Mouse (Mus musculus) right cerebral cortex, postnatal 14 days (tissue): ENCODE measurements at regions not wholly inside any gene's neighbourhood (a gene's known extent, or its start where the extent isn't known, plus 50 kb on each side); places are given as distances from the start of the nearest gene placed in this dataset.

Source experiments
- DNase-seq: peaks from one replicate; pipeline ENCODE4 v3.0.0; 2022

DNA sequence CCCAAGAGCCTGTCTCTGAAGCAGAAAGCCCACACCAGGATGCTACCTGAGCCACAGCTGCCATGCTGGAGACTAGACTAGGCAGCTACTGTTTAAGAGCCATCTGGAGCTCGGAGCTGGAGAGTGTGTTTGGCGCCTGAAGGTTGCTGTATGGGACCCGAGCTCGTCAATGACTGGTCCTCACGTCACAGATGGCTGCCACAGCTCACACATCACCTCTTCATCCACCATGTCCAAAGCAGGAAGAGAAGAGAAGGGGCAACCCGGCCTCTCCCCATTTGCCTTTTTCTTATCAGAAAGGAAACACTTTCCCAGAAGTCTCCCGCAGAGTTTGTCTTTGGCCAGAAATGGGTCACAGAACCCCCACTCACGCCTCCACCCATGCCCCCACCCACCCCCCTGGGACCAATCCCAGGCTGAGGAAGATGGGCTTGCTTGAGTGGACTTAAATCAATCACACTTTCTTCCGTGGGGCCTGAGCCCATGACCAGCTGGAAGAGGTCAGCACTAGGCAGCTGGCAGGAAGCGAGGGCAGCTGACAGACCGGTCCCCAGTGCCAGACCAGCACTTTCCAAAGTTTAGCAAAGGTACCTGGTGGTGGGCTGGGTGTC lies 53.5 kb upstream of the Ptpn1 start:
- DNase-seq, result no peak

DNA sequence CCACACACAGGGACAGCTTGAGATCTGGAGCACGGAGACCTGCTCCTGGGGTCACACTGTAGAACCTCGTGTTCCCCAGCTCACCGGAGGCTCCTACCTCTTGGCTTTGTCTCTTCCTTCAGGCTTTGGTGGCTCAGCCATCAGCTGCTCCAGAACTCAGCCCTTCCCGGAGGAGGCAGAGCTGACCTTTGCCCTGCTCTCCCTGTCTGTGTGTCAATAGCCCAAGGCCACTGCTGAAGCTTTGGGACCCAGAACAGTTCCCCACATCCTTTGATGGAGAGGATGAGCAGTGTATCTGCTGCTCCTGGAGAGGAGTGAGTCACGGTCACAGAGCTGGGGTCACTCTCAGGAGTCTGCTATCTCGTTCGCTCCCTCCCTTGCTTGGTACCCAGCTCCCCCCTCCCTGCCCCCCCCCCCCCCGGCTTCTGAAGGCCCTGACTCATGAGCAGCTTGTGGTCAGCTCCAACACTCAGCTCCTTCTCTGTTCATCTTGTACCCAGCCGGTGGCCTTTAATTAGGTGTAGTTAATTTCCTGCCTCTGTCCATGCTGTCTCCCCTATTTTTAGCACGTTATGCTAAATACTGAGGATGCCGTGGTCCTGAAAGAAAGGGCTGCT lies 54.5 kb upstream of the Ptpn1 start:
- DNase-seq, result no peak

DNA sequence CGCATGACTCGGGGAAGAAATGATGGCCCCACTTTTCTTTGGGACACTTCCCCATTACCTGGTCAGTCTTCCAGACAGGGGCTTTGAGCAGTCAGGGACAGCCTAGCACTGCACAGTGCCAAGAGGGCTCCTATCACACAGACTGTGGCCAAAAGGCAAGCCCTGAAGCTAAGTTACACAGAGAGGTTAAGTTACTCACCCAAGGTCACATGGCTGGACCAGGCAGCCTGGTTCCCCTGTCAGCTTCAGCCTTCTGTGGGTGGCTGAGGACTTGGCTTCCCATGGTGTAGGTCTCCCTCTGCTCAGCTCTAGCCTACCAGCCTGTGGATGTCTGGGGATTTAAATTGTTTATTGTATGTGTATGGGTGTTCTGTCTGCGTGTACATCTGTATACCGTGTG lies 59.4 kb upstream of the Ptpn1 start:
- no peak for DNase-seq

DNA sequence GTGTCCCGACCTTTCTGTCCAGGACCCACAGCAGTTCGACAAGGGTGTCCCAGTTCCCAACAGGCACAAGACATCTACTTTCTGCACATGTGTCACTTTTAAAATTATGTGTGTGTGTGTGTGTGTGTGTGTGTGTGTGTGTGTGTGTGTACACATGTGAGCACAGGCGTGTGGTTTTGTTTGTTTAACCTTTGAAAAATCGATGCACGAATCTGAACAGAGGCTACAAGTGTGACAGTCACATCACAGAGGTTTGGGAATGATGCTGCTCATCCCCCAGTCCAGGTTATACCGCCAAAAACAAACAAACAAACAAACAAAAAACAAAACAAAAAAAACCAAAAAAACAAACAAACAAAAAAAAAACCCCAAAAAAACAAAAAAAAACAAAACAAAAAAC lies 61.7 kb upstream of the Ptpn1 start:
- no peak for DNase-seq

DNA sequence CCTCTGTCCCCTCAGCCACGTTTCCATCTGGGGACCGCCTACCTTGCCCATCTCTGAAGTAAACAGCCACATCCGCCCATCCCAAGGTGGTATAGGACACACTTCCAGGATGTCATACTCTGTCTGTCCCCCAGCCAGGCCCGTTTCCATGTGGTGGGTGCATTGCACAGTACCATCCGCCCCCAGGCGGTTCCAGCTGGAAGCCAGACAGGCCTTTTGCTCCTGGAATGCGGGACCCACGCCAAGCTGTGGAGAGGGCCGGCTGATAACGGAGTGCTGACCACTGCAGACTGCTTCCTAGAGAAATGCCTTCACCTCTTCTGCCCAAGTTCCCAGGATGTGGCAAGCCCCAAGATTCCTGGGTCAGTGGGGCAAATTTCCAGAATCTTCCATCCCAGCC lies 65.1 kb upstream of the Ptpn1 start:
- peak; percentile 39 for DNase-seq

DNA sequence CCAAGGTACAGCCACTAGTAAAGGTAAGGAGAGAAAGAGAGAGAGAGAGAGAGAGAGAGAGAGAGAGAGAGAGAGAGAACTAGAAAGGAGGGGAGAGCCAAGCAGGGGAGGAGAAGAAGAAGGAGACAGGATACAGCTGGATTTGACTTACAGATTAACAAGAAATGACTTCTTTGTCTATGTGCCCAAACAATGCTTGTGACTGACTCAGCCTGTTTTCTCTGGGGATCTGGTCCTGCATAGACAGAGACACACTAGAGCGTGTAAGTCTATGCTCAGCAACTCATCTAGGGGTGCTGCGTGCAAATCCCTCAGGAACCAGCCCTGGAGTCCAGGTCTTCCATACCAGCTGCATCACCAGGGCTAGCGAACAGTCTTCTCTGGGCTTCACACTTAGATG lies 66.3 kb upstream of the Ptpn1 start:
- DNase-seq, result no peak

DNA sequence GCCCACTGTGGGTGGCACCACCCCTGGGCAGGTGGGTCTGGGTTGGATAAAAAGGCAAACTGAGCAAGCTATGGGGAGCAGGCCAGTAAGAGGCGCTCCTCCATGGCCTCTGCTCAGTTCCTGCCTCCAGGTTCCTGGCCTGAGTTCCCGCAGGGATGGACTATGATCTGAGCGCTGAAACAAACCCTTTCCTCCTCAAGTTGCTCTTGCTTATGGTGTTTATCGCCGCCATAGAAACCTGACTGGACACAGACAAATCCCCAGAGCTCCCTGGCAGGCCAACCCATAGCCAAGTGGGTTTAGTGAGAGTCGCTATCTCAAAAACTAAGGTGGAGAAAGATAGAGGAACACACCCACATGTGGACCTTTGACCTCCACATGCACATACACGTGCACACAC lies 67.2 kb upstream of the Ptpn1 start:
- no peak for DNase-seq

DNA sequence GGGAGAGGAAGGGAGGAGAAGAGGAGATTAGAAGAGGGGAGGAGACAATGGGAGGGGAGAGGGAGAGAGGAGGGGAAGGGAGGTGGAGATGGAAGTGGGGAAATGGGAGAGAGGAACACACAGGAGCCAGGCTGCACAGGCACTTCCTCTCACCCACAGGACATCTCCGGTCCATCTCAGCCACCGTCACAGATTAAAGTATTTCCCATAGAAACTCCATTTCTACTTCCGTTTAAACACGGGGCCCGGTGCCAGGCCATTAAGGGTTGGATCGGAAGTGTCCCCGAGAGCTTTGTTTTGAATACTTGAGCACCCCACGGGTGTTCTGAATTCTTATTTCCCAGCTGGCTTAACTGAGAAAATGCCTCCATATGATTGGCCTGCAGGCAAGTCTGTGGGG lies 67.6 kb upstream of the Ptpn1 start:
- DNase-seq, result no peak

DNA sequence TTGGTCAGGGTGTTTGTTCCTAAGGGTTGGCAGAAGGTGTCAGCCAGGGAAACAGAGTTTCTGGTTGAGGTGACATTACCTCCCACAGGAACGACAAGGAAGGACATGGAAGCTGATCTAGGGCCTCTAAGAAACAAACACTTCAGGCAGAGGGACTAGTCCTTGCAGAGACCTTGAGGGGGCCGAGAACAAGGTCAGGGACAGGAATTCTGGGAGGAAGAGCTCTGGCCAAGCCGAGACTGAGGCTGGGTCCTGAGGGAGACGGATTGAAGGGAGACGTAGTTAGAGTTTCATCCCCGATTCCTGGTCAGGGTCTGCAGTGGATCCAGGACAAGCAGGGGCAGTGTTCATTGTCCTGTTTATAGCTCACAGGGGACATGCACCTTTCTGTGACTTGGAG lies 68.2 kb upstream of the Ptpn1 start:
- no peak for DNase-seq

DNA sequence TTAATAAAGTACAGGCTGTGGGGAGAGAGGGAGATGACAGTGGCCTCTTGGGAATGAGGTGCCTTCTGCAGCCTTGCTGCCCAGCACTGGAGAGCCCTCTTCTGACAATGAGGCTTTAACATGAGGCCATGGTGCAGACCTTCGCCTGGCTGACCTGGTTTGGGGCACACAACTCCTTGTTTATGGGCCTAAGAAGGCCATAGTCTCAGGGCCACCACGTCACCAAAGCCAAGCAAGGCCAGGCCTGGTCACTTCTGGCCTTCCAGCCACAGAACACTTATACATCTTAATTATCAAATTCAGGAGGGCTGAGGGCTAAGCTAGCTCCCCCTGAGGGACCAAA lies 70.7 kb upstream of the Ptpn1 start:
- DNase-seq, result no peak

DNA sequence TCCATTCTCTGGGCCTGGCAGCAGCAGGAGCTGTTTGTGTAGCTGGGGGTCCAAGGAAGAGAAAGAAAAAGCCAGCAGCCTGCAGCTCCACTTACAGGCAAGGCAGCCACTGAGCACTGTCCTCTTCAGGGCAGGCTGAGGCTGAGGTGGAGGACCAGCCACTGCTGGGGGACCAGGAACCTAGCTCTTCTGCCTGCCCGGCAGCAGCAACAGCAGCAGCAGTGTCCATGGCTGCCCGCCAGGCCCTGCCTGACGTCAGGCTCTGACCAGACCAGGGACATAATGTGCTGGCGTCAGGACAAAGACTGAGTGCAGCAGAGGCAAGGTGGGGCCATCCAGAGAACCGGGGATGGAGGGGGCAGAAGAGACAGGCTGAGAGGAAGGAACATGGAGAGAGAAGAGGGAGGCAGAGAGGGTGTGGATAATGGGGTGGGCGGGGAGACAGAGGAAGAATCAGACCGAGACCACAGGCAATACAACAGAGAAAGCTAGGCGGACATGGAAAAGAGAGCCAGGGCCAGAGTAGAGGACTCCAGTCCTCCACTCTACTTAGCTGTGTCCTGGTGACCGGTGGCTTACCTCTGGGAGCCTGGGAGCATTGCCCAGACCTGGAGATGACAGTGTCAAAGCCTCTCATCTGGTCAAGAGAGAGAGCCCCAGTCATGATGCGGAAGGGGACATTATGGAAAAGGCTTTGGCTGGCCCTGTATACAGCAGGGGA lies 71.2 kb upstream of the Ptpn1 start:
- DNase-seq, result peak; percentile 61

DNA sequence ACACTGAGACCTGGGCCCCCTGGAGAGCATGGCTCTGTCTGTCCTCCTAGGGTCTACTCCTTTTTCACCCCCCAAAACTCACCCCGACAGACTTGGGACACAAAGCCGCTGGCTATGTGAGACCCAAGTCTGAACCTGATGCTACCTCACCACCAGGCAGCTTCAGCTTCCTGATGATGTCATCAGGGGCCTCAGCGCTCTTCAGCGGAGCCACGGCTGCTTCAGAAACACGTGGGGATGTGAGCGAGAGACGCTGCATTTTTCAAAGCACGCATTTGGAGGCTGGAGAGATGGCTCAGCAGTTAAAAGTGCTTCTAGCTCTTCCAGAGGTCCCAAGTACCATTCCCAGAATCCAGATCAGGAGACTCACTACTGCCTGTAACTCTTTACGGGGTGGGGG lies 72.3 kb upstream of the Ptpn1 start:
- DNase-seq, result no peak

DNA sequence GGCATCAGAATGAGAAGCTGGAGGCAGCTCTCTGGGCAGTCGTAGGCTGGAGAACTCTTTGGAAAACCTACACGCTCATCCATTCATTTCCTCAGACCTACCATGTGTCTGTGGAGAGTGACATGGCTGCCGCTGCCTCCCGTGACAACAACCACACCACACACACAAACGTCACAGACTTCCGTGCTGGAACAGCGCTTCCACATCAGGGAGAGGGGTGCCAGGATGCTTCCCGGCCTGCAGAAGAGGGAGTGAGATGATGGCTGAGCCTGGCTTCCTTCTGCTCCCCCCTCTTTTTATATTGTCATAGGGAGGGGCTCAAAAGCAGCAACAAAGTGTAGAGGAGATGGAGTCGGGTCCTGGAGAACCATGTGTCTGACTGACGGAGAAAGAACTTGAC lies 73.5 kb upstream of the Ptpn1 start:
- no peak for DNase-seq

DNA sequence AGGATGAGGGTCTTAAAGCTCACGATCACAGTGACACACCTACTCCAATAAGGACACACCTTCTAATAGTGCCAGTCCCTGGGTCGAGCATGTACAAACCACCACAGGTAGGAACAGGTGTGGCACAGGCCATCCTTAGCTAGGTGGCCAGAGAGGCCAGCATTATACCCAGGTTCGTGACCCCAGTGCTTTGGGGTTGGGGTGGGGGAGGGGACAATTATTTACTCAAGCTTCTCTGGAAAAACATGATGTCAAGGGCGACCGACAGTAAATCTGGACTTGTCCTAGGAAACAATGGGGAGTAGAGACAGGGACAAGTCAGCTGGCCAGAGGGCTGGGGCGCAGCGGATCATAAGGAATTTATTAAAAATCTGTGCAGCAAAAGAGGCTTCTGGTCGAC lies 73.9 kb upstream of the Ptpn1 start:
- no peak for DNase-seq

DNA sequence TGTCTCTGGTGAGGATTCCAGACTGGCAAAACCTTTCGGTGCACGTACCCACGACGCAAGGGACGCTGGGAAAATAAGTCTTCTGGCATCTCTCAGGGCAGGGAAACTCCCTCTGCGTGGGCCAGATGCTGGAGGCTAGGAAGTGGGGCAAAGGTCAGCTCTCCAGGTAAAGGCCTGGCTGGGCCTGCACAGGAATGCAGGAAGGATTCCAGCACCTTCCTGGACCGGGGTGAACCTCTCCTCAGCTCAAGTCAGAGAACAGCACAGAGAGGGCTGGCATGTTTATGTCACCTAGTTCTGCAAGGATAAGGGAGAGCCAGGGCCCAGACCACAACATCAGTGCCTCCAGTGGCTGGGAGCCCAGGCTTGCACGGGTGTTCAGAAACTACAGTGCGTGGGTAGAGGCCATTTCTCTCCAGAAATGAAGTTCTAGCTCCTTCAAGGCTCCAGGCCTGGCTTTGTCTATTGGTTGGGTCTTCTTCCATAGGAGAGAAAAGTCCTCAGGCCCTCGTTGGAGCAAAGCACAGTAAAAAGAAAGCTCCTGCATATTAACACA lies 74.9 kb upstream of the Ptpn1 start:
- DNase-seq, result no peak

DNA sequence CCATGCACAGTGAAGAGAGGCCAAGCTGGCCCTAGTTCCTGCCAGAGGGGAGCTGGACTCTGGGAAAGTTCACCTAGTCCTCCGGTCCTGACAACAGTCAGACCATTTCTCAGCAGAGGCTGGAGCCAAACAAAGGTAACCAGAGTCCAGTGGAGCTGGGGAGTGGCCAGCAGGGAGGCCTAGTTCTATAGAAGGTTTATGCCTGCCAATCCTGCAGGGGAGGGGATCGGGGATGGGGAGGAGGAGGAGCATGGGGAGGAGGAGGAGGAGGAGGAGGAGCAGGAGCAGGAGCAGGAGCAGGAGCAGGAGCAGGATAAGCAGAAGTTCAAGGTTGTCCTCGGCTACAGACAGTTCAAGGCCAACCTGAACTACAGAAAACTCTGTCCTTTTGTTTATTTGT lies 75.8 kb upstream of the Ptpn1 start:
- no peak for DNase-seq

DNA sequence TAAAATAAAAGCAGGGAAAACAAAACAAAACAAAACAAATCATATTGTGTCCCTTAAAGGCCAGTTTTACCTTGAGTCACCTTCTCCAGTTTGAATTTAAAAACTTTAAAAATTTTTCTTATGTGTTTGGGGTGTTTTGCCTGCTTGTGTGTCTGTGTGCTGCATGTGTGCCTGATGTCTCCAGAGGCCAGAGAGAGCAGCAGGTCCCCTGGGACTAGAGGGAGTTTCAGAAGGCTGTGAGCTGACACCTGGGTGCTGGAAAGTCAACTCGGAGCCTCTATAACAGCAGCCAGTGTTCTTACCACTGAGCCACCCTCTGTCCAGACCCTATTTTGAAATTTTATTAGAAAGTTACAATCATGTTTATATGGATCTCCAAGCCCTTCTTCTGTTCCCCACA lies 77.8 kb upstream of the Ptpn1 start:
- DNase-seq, result no peak

DNA sequence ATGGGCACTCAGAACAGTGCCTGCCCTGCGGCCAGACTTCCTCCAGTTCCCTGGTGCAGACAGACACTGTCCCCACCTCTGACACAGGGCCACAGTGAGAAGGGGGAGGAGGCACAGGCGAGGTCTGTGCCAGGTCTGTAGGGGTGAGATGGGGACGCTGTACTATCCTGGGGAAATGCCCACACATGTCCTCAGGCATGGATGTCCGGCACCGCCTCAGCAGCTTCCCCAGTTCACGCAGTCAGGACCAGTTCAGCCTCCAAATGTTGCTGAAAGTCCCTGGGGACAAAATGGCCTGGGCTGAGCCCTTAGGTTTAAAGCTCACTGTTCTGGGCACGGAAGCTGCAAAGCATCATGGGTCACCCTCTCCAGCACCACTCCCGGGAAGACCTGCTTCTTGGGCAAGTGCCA lies 78.4 kb upstream of the Ptpn1 start:
- DNase-seq, result no peak

DNA sequence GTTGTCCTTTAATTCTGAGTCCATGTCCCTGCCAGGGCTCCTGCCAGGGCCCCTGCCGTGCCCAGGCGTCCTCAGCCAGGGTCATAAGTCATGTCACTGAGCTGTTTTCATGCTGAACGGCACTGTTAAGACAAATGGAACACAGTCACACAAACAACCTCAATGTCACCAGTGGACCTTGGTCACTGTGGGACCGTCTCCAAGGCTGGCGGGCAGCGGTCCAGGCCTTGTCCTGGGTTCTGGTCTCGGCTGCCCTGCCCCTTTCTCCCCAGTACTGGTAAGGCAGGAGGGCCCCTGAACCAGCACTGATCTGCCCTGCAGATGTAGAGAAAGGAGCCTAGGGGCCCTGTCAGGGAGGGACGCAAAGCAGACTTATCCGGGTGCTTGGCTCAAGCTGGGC lies 79.3 kb upstream of the Ptpn1 start:
- no peak for DNase-seq

DNA sequence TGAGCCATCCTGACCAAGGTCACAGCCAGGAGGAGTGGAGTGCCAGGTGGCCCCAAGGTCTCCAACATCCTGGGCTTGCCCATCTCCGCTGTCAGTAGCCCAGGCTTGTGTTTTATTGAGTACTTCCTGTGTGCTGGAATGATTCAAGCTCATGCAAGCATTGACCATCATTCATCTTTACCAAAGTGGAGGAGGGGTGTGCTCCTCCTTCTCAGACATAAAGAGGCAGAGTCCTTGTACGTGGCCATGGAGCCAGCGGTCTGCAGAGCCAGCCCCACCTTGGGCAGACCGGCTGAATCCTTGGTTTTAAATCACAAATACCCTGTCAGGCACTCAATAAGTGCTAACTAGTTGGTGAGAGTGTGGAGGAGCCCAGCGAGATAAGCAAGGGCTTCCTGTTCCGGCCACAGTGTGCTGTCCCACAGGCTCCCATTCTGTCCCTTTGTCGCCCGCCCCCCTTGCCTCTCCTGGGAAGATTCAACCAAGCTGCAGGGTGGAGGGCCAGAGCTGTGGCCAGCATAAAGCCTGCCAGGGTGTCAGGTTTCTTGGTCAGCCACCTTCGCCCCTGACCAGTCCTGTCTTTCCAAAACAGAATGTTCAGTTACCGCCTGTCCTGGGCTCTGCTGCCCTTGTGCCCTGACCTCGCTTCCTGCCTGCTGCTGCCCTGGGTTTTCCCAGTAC lies 80.5 kb upstream of the Ptpn1 start:
- DNase-seq, result no peak

DNA sequence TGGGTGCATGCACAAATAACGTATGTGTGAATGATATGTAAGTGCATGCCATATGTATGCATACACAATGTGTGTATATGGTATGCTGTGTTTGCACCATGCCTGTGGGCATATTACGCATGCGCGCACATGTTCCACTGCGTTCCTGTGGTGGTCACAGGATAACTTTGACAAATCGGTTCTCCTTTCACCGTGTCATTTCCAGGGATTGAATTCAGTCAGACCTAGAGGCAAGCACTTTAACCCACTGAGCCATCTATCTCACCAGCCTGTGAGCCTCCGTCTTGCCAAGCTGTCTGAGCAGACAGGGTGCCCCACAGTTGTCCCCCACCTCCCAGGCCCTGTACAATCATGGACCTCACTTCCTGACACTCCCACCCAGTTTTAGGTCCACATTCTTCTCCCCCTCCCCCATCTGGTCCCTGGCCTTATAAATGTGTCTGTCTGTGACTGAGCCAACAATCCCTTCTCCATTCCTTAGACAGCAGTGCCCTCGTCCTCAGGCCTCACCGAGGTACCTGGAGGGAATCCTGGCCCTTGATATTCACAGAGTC lies 81.8 kb upstream of the Ptpn1 start:
- DNase-seq, result no peak

DNA sequence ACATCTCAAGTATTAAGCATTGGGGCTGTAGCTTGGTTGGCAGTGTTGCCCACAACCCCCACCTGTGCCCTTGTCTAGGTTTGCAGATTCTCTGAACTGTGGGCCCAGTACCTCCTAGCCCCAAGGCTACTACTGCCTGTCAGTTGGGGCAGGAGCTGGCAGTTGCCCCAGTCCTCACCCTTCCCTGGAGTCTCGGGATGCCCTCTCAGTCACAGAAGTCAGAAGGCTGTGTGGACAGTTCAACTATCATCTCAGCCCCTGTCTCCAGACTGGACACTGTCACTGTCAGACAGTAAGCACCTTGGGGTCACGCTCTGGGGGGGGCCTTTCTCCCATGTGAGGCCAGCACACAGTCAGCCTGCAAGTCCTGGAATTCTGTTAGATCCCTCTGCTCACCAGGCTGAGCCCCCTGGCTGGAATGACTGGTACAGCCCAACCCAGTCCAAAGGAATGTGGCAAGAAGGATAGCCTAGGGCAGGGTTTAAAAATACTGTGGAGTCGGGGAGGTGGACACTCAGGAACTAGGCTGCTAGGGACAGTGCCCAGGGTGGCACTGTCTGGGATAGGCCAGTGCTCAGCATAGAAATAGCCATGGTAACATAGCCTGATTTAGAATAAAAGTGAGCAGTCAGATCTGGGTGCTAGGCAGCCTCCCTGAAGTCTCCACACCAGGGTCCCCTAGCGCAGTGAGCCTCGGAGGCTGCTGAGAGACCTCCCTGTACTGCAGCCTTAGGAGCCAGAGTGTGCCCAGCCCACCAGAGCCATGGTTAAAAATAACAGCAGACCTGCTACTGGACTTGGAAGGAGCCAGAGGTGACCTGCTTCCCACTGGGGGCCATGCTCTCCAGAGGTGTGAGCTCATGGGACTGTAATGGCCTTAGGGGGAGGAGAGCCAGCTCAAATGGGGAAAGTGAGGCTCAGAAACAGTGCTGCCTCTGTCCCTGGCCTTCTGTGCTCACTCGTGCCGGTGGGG lies 83.1 kb upstream of the Ptpn1 start:
- no peak for DNase-seq
